Mouse (Mus musculus) kidney, adult 2 months (tissue): ENCODE measurements at regions not wholly inside any gene's neighbourhood (a gene's known extent, or its start where the extent isn't known, plus 50 kb on each side); places are given as distances from the start of the nearest gene placed in this dataset.

ENCODE experiments used
- DNase-seq: peaks from one replicate; pipeline ENCODE4 v3.0.0; 2021
- H3K27ac ChIP-seq: fragments of 200-500 bp; 2 replicates; pipeline ENCODE4 v1.5.1; 2012; ENCODE audit warnings: low read depth, low read length, control low read depth, inconsistent platforms; ENCODE audit not compliant: insufficient read depth
- H3K27me3 ChIP-seq: fragments of 200-500 bp; replicated peaks from 2 replicates; pipeline ENCODE4 v1.6.1; 2012; ENCODE audit warnings: mild to moderate bottlenecking, moderate library complexity, low read length, inconsistent platforms; ENCODE audit not compliant: control insufficient read depth, insufficient read depth
- H3K36me3 ChIP-seq: fragments of 200-500 bp; 2 replicates; pipeline ENCODE4 v1.6.1; 2012; ENCODE audit warnings: mild to moderate bottlenecking, moderate library complexity, low read length, inconsistent platforms; ENCODE audit not compliant: control insufficient read depth, insufficient read depth
- H3K4me1 ChIP-seq: fragments of 200-500 bp; 2 replicates; pipeline ENCODE4 v1.6.1; 2011; ENCODE audit warnings: low read length; ENCODE audit not compliant: control insufficient read depth, insufficient read depth
- H3K4me3 ChIP-seq: fragments of 200-500 bp; 2 replicates; pipeline ENCODE4 v1.5.1; 2011; ENCODE audit warnings: mild to moderate bottlenecking, low read depth, low read length, control low read depth; ENCODE audit not compliant: insufficient read depth
- CTCF ChIP-seq: fragments of 200-500 bp; conservative IDR thresholded peaks from 2 replicates; pipeline ENCODE4 v1.5.1; 2011; ENCODE audit warnings: low read depth, mild to moderate bottlenecking, control low read depth, low read length, moderate library complexity, mixed read lengths; ENCODE audit not compliant: insufficient read depth, insufficient read length
- POLR2A ChIP-seq: fragments of 200-500 bp; IDR thresholded peaks from one replicate; pipeline ENCODE4 v1.6.1; 2011; ENCODE audit warnings: low read depth, low read length, control low read depth
- WGBS: fragments of 180-500 bp; shearing (Covaris S2); methylation state at CpG from one replicate; pipeline ENCODE4 v1.1.7; 2018; 5-methylcytosine and 5-hydroxymethylcytosine counted together

DNA sequence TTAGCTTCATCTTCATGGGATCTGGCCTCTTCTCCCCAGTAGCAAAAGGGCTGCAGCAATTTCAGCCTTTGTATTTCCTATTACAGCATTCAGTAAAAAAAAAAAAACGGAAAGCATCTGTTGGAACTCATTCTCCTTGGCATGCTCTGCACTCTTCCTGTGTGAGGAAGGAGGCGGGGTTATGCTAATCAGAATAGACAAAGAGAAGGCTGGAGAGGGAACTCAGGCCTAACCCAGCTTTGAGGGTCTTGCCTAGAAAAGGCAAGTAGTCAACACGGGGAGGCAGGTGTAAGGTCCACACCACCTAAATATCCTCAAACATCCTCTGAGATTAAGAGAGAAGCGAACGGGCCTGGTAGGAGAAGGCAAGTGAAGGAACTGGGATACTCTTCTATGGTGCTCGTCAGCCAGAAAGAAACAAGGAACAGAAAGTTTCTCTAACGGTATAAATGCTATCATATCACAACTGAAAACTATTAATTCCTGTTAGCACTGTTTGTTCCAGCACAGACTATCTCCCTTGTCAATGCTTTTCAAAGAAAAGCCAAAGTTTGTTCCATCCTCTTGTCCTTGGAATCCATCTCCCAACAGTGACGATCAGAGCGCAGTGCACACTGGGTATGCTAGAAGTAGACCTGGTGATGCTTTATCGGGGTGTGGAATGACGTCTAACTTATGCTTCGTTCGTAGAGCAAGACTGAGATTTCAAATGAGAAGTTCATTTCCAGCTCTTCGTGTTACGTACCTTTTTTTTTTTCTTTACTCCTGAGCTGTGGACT is 98.9 kb downstream of the Kctd12 start:
- no peak for TF ChIP-seq POLR2A
- TF ChIP-seq CTCF = no peak
- peak; percentile 77 for DNase-seq
- H3K4me1 ChIP-seq = no peaks in the 10 kb centered on the region
- WGBS = 77% methylated on average over 15 of the region's 15 CpGs
- peak overlapping the region; percentile 69; the same call in 1 of the 2 replicates for H3K27ac ChIP-seq
- no peaks in the 10 kb centered on the region for H3K27me3 ChIP-seq
- H3K36me3 ChIP-seq = no peaks in the 10 kb centered on the region
- H3K4me3 ChIP-seq = no peak overlapping the region

GRCm38 (mm10) chr14:102882281-102882680 is 100.2 kb downstream of the Kctd12 start:
- 72% methylated on average over 3 of the region's 3 CpGs for WGBS
- DNase-seq = no peak
- TF ChIP-seq CTCF = no peak
- TF ChIP-seq POLR2A = no peak
- no peak overlapping the region for H3K4me3 ChIP-seq
- no peaks in the 10 kb centered on the region for H3K27me3 ChIP-seq
- no peak overlapping the region for H3K27ac ChIP-seq
- H3K36me3 ChIP-seq = no peaks in the 10 kb centered on the region
- H3K4me1 ChIP-seq = no peaks in the 10 kb centered on the region

- Histone ChIP-seq H3K27ac (no peak overlapping the region), H3K4me1 (no peaks in the 10 kb centered on the region), H3K36me3 (no peaks in the 10 kb centered on the region), H3K27me3 (no peaks in the 10 kb centered on the region), H3K4me3 (no peak overlapping the region)
- 59% methylated on average over 1 of the region's 1 CpGs for WGBS
- TF ChIP-seq POLR2A = no peak
- DNase-seq = no peak
Measured at GRCm38 (mm10) chr14:102880658-102881083, 101.8 kb downstream of the Kctd12 start.

DNA sequence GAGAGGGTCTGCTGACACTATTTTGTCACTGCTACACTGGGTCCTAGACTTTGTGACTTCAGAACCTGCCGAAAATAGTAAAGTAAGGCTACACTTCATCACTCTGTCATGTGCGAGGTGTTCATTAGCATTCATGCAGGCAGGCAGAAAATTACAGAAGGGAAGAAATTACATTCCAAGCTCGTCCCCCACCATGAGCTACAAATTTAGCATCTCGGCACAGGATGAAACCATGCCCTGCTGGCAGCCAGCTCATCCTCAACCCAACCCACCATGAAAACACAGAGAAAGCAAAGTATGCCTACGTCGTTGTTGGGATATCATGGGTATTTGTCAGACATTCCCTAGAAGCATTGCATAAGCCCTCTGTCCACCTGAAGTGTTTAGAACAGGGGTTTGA is 103.9 kb downstream of the Kctd12 start:
- Histone ChIP-seq H3K4me3 (no peak overlapping the region), H3K27me3 (no peaks in the 10 kb centered on the region), H3K27ac (no peak overlapping the region), H3K4me1 (no peaks in the 10 kb centered on the region), H3K36me3 (no peaks in the 10 kb centered on the region)
- 85% methylated on average over 6 of the region's 6 CpGs for WGBS
- no peak for TF ChIP-seq CTCF
- TF ChIP-seq POLR2A = no peak
- DNase-seq = no peak

DNA sequence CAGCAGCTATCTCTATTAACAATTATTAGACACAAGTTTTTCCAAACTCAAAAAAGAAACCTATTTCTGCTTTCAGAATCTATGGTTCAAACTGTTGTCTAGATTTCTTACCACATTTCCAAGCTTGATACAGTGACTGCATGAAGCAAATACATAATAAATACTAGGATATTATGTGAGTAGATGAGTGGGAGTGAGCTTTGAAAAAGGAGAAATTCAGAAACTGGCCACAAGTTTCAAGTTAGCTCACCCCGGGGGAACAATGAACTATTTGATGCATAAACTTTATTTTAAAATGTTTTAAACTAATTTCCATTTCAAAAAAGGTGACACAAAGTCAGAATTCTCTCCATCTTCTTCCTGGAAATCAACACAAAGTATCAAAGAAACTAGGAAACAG is 114.3 kb downstream of the Kctd12 start:
- Histone ChIP-seq H3K4me1 (no peaks in the 10 kb centered on the region), H3K36me3 (no peaks in the 10 kb centered on the region), H3K27ac (no peak overlapping the region), H3K27me3 (no peaks in the 10 kb centered on the region), H3K4me3 (no peak overlapping the region)
- TF ChIP-seq POLR2A (no peak), CTCF (no peak)
- 77% methylated on average over 1 of the region's 1 CpGs for WGBS
- DNase-seq = no peak

DNA sequence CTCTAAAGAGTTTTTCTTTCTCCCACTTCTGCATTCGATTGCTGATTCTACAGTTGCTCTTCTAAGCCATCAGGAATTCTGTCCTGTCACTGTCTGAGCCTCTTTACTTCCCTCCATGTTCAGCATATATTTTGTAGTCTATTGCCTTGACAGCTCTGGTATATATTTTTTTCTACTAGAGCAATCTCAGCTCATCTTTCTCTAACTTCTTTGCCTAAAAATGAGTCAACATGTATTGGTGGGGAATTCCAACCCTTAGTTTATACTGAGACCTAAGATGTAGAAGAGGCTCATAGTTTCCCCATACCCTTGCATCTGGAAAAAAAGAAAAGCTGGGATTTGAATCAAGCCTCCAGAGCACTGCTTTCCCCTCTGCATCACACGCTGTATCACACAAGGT is 114.7 kb downstream of the Kctd12 start:
- Histone ChIP-seq H3K27ac (no peak overlapping the region), H3K4me1 (no peaks in the 10 kb centered on the region), H3K36me3 (no peaks in the 10 kb centered on the region), H3K4me3 (no peak overlapping the region), H3K27me3 (no peaks in the 10 kb centered on the region)
- WGBS = 75% methylated on average over 2 of the region's 2 CpGs
- TF ChIP-seq POLR2A (no peak), CTCF (no peak)
- DNase-seq = no peak

DNA sequence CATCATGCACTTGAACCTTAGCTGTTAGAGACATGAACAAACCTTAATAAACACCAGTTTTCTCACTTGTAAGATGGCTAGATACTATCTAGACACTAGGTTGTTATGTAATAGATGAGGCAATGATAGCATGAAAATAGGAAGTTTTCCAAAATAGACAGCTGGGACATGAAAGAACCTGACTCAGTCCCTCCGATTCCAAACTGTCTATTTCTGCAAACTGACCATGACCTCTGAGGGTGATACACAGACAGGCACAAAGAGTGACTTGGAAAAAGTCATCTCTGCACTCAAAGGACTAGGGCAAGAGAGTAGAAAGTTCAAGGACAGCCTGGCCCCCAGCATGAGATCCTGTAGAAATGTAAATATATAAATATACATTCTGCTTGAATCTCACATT is 115.9 kb downstream of the Kctd12 start:
- Histone ChIP-seq H3K27me3 (no peaks in the 10 kb centered on the region), H3K4me1 (no peaks in the 10 kb centered on the region), H3K4me3 (no peak overlapping the region), H3K36me3 (no peaks in the 10 kb centered on the region), H3K27ac (no peak overlapping the region)
- 67% methylated on average over 1 of the region's 1 CpGs for WGBS
- no peak for DNase-seq
- TF ChIP-seq CTCF = no peak
- TF ChIP-seq POLR2A = no peak

DNA sequence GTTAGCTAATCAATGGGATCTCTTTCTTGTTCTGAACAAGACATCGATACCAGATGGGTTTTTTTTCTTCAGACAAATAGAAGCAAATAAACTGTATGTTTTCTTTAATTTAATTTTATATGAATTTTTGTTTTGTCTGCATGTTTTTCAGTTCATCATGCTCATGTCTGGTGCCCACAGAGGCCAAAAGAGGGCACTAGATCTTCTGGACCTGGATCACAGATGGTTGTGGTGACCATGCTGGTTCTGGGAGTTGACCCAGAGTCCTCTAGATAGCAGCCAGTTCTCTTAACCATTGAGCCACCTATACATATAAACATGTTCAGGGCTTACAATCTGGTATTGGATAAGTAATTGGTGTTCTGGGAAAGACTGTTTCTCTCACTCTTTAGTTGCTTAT is 120.7 kb downstream of the Kctd12 start:
- Histone ChIP-seq H3K36me3 (no peaks in the 10 kb centered on the region), H3K4me3 (no peak overlapping the region), H3K4me1 (no peaks in the 10 kb centered on the region), H3K27ac (no peak overlapping the region), H3K27me3 (no peaks in the 10 kb centered on the region; the same call in 1 of the 2 replicates)
- no peak for TF ChIP-seq CTCF
- no peak for TF ChIP-seq POLR2A
- WGBS = 96% methylated on average over 1 of the region's 1 CpGs
- DNase-seq = no peak
